Mouse (Mus musculus): ENCODE data around the gene Map3k19.

DNA sequence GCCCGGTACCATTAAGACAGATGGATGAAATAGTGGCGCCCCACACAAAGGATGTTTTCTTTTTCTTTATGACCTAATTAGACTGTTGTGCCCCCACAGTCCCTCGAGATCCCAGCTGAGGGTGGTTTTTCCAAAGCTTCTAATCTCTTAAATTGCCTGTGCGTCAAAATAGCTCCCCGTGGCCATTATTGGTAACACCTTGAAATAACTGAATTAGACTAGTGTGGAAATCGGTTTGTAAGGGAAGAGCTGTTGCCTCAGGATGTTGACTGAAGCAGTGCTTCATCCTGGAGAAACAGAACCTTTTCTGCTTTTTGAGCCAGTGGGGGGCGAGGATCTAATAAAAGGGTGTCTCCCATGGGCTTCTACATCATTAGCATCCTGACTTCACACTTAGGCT, 9.0 kb upstream of the Map3k19 start:
- TF ChIP-seq CTCF (IDR thresholded peaks at IDR 0.05; ENCODE audit: insufficient read depth, low read depth, low read length) (no peak), POLR2A (IDR thresholded peaks at IDR 0.05; ENCODE audit: insufficient read depth, low read depth, low read length) (no peak)

Data from olfactory bulb, adult 2 months (tissue).